9 mouse cellular contexts compared by ENCODE assay signal in the genomic region with DNA sequence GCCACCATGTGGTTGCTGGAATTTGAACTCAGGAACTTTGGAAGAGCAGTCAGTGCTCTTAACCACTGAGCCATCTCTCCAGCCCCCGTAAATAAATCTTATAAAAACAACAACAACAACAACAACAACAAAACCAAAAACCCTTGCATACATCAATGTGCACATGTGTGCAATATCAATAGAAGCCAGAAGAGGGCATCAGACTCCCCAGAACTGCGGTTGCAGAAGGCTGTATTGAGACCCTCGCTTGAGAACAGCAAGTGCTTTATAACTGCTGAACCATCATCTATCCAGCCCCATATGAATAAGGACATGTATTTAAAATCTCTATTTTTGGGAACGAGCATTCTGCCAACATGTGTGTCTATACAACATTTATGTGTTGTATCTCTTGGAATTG. TPM values are rescaled to one million over a fixed set of nuclear protein-coding genes. Genes with fewer than 3 reads are reported as not detected.
DNase-seq lines count a peak whose midpoint lies in the region; ATAC-seq and TF ChIP-seq lines count a peak whose summit lies in the region.
"Had no signal": no experiment of that assay in that cellular context is flagged by ENCODE, and none has a peak within 500 bp of the region (broad histone marks: within the 10 kb centered on the region; RNA-seq: fewer than 3 reads in every experiment).

No protein-coding gene starts in this region.

- H3K4me2 ChIP-seq in heart, postnatal 0 days (ENCODE audit: low read depth, low read length) = no peak overlapping the region
- no peak overlapping the region for H3K4me2 ChIP-seq in midbrain, embryonic 14.5 days (ENCODE audit: low read length)
- no peak overlapping the region for H3K4me2 ChIP-seq in forebrain, embryonic 15.5 days (replicated peaks)
- H3K4me2 ChIP-seq: limb, embryonic 15.5 days had no signal

- 78% methylated on average over 4 of the region's 4 CpGs for whole genome bisulfite sequencing in heart, postnatal 0 days
- WGBS in midbrain, embryonic 14.5 days = 67% methylated on average over 4 of the region's 4 CpGs
- 81% methylated on average over 4 of the region's 4 CpGs for WGBS in midbrain, embryonic 10.5 days
- 64% methylated on average over 4 of the region's 4 CpGs for WGBS in forebrain, embryonic 15.5 days

- H3K9ac ChIP-seq in heart, postnatal 0 days (replicated peaks; ENCODE audit: low read depth, low read length) = no peak overlapping the region
- no peak overlapping the region for H3K9ac ChIP-seq in midbrain, embryonic 14.5 days (replicated peaks; ENCODE audit: low read length)
- no peak overlapping the region for H3K9ac ChIP-seq in forebrain, embryonic 15.5 days (replicated peaks)
- H3K9ac ChIP-seq: limb, embryonic 15.5 days had no signal

- no peak for DNase-seq in heart, postnatal 0 days (ENCODE audit: low spot score)
- no peak for DNase-seq in heart, adult 18-20 months
- DNase-seq in midbrain, embryonic 14.5 days = peak; percentile 65
- no peak for DNase-seq in midbrain, embryonic 10.5 days (ENCODE audit: low spot score)
- peak; percentile 55 for DNase-seq in thymus, postnatal 14 days
- no peak for DNase-seq in adipocyte (ENCODE audit: low spot score)
- no peak for DNase-seq in right cerebral cortex, postnatal 4 days

- no peak overlapping the region for H3K4me3 ChIP-seq in heart, postnatal 0 days (ENCODE audit: low read depth, low read length)
- no peak overlapping the region for H3K4me3 ChIP-seq in midbrain, embryonic 14.5 days (replicated peaks; ENCODE audit: low read depth, low read length)
- no peak overlapping the region for H3K4me3 ChIP-seq in midbrain, embryonic 10.5 days
- H3K4me3 ChIP-seq in forebrain, embryonic 15.5 days = no peak overlapping the region
- H3K4me3 ChIP-seq: limb, embryonic 15.5 days had no signal

- H3K36me3 ChIP-seq in heart, postnatal 0 days (replicated peaks; ENCODE audit: control insufficient read depth, insufficient read depth, low read length) = peaks cover 67% of the 10 kb centered on the region
- peaks cover 76% of the 10 kb centered on the region for H3K36me3 ChIP-seq in midbrain, embryonic 14.5 days (ENCODE audit: control insufficient read depth, insufficient read depth, low read length)
- peaks cover 92% of the 10 kb centered on the region for H3K36me3 ChIP-seq in midbrain, embryonic 10.5 days
- H3K36me3 ChIP-seq in forebrain, embryonic 15.5 days = peaks cover 81% of the 10 kb centered on the region

- peak; percentile 47 for TF ChIP-seq CTCF in heart, postnatal 0 days (IDR thresholded peaks at IDR 0.05; ENCODE audit: low read depth)

- H3K27ac ChIP-seq in heart, postnatal 0 days (ENCODE audit: low read depth) = no peak overlapping the region
- H3K27ac ChIP-seq in midbrain, embryonic 14.5 days (replicated peaks; ENCODE audit: low read depth, low read length) = no peak overlapping the region
- H3K27ac ChIP-seq in midbrain, embryonic 10.5 days (replicated peaks) = no peak overlapping the region
- H3K27ac ChIP-seq in forebrain, embryonic 15.5 days (replicated peaks) = no peak overlapping the region
- H3K27ac ChIP-seq: limb, embryonic 15.5 days had no signal

- ATAC-seq in heart, postnatal 0 days (ENCODE audit: insufficient read depth, low read depth) = 0 out of 2 replicates have a peak, but pooled peaks have one; percentile 42
- ATAC-seq in midbrain, embryonic 14.5 days (ENCODE audit: low FRiP score, low TSS enrichment) = no peak
- 0 out of 2 replicates have a peak, but pooled peaks have one; percentile 28 for ATAC-seq in forebrain, embryonic 15.5 days (replicated peaks)

- no peak for TF ChIP-seq EP300 in heart, postnatal 0 days (IDR thresholded peaks at IDR 0.05; ENCODE audit: low read depth)

- no peaks in the 10 kb centered on the region for H3K27me3 ChIP-seq in heart, postnatal 0 days (ENCODE audit: control insufficient read depth, insufficient read depth, low read length)
- H3K27me3 ChIP-seq in midbrain, embryonic 14.5 days (ENCODE audit: control insufficient read depth, insufficient read depth, low read length) = no peaks in the 10 kb centered on the region
- H3K27me3 ChIP-seq in midbrain, embryonic 10.5 days (ENCODE audit: low read depth, poor library complexity, severe bottlenecking) = no peaks in the 10 kb centered on the region
- no peaks in the 10 kb centered on the region for H3K27me3 ChIP-seq in forebrain, embryonic 15.5 days
- H3K27me3 ChIP-seq: limb, embryonic 15.5 days had no signal

- H3K4me1 ChIP-seq in heart, postnatal 0 days (ENCODE audit: control insufficient read depth, insufficient read depth) = no peaks in the 10 kb centered on the region
- H3K4me1 ChIP-seq in midbrain, embryonic 14.5 days (ENCODE audit: control insufficient read depth, insufficient read depth, low read length) = no peaks in the 10 kb centered on the region
- no peaks in the 10 kb centered on the region for H3K4me1 ChIP-seq in midbrain, embryonic 10.5 days
- H3K4me1 ChIP-seq in forebrain, embryonic 15.5 days = no peaks in the 10 kb centered on the region
- H3K4me1 ChIP-seq: limb, embryonic 15.5 days had no signal

- H3K9me3 ChIP-seq in heart, postnatal 0 days (replicated peaks; ENCODE audit: control insufficient read depth, low read length) = no peaks in the 10 kb centered on the region
- no peaks in the 10 kb centered on the region for H3K9me3 ChIP-seq in midbrain, embryonic 14.5 days (ENCODE audit: control insufficient read depth, low read length)
- no peaks in the 10 kb centered on the region for H3K9me3 ChIP-seq in midbrain, embryonic 10.5 days (replicated peaks)
- H3K9me3 ChIP-seq in forebrain, embryonic 15.5 days = no peaks in the 10 kb centered on the region
- H3K9me3 ChIP-seq: limb, embryonic 15.5 days had no signal

RNA-seq across cellular contexts. Expression of a gene that starts 9.8 kb away (rescaled TPM):
- total RNA-seq in heart, postnatal 0 days (2014; rRNA removed; ENCODE audit: low replicate concordance) = 21.9 and 28.5 TPM in 2 replicates
- polyA plus RNA-seq in heart, postnatal 0 days (2015; fragmentation: Nextera tagmentation; extraction: Ambion mirVana) = 11.5 and 12.0 TPM in 2 replicates
- total RNA-seq in heart, adult 18-20 months (2021) = 10 to 100 TPM; 16.1 to 17.6 TPM
- 19.7 and 22.1 TPM in 2 replicates for polyA plus RNA-seq in midbrain, embryonic 14.5 days (2014; fragmentation: Nextera tagmentation; extraction: Ambion mirVana)
- polyA plus RNA-seq in midbrain, embryonic 10.5 days (2016; fragmentation: Nextera tagmentation; extraction: Ambion mirVana) = 22.0 and 23.6 TPM in 2 replicates
- polyA plus RNA-seq in forebrain, embryonic 15.5 days (2015; fragmentation: Nextera tagmentation; extraction: Ambion mirVana) = 21.5 and 21.6 TPM in 2 replicates

RNA-seq across cellular contexts. Expression of a gene that starts 17.0 kb away (rescaled TPM):
- total RNA-seq in heart, postnatal 0 days (2014; rRNA removed; ENCODE audit: low replicate concordance) = 2.7 TPM in 1 of 2 replicates, not detected in the other
- 0.85 and 1.1 TPM in 2 replicates for polyA plus RNA-seq in heart, postnatal 0 days (2015; fragmentation: Nextera tagmentation; extraction: Ambion mirVana)
- 1 to 10 TPM; 3.8 to 5.6 TPM for total RNA-seq in heart, adult 18-20 months (2021)
- polyA plus RNA-seq in midbrain, embryonic 14.5 days (2014; fragmentation: Nextera tagmentation; extraction: Ambion mirVana) = 0.33 and 1.3 TPM in 2 replicates
- 0.44 and 1.2 TPM in 2 replicates for polyA plus RNA-seq in midbrain, embryonic 10.5 days (2016; fragmentation: Nextera tagmentation; extraction: Ambion mirVana)
- polyA plus RNA-seq in forebrain, embryonic 15.5 days (2015; fragmentation: Nextera tagmentation; extraction: Ambion mirVana) = 0.56 and 0.78 TPM in 2 replicates

RNA-seq across cellular contexts. Expression of a gene that starts 23.8 kb away (rescaled TPM):
- 17.9 and 50.4 TPM in 2 replicates for total RNA-seq in heart, postnatal 0 days (2014; rRNA removed; ENCODE audit: low replicate concordance)
- 28.5 and 28.8 TPM in 2 replicates for polyA plus RNA-seq in heart, postnatal 0 days (2015; fragmentation: Nextera tagmentation; extraction: Ambion mirVana)
- 10 to 100 TPM; 25.6 to 28.2 TPM for total RNA-seq in heart, adult 18-20 months (2021)
- polyA plus RNA-seq in midbrain, embryonic 14.5 days (2014; fragmentation: Nextera tagmentation; extraction: Ambion mirVana) = 34.5 and 45.4 TPM in 2 replicates
- polyA plus RNA-seq in midbrain, embryonic 10.5 days (2016; fragmentation: Nextera tagmentation; extraction: Ambion mirVana) = 33.0 and 33.6 TPM in 2 replicates
- polyA plus RNA-seq in forebrain, embryonic 15.5 days (2015; fragmentation: Nextera tagmentation; extraction: Ambion mirVana) = 29.5 and 31.6 TPM in 2 replicates

RNA-seq across cellular contexts. Expression of a gene that starts 24.2 kb away (rescaled TPM):
- 213 and 286 TPM in 2 replicates for total RNA-seq in heart, postnatal 0 days (2014; rRNA removed; ENCODE audit: low replicate concordance)
- 204 and 238 TPM in 2 replicates for polyA plus RNA-seq in heart, postnatal 0 days (2015; fragmentation: Nextera tagmentation; extraction: Ambion mirVana)
- total RNA-seq in heart, adult 18-20 months (2021) = 100 to 1,000 TPM in 1 of 2 experiments, 10 to 100 TPM in 1; 70.0 to 104 TPM
- polyA plus RNA-seq in midbrain, embryonic 14.5 days (2014; fragmentation: Nextera tagmentation; extraction: Ambion mirVana) = 346 and 428 TPM in 2 replicates
- polyA plus RNA-seq in midbrain, embryonic 10.5 days (2016; fragmentation: Nextera tagmentation; extraction: Ambion mirVana) = 903 and 985 TPM in 2 replicates
- polyA plus RNA-seq in forebrain, embryonic 15.5 days (2015; fragmentation: Nextera tagmentation; extraction: Ambion mirVana) = 762 and 793 TPM in 2 replicates

Comparison
In these comparisons a context has a peak if more than half of its experiments do, and no peak if none do; other contexts are left out.
1. DNase-seq: peak in midbrain, embryonic 14.5 days (single experiment) and thymus, postnatal 14 days (single experiment); none in heart, postnatal 0 days (single experiment), heart, adult 18-20 months (0 of 2), midbrain, embryonic 10.5 days (single experiment), adipocyte (single experiment) and right cerebral cortex, postnatal 4 days (single experiment).